Mouse (Mus musculus) heart, embryonic 12.5 days (tissue): ENCODE data around the gene 3110040M04Rik. TPM values are rescaled to one million over a fixed set of nuclear protein-coding genes. Genes with fewer than 3 reads are reported as not detected.

ENCODE experiments used
- polyA plus RNA-seq: library from polyadenylated mRNA; unstranded; fragments of >200 nt; fragmentation: Nextera tagmentation; extraction: Ambion mirVana; gene quantifications from 2 replicates; pipeline ENCODE4 v1.2.1, GENCODE M21; 2016

3110040M04Rik gene
- polyA plus RNA-seq, 1 experiment from 2014 or later, result 0.55 TPM

Other genes with a start within 250 kb of the 3110040M04Rik start
- 20.9 and 23.7 TPM in 2 replicates for gene Hmcn1, start 210.7 kb upstream of the 3110040M04Rik start, polyA plus RNA-seq
- 2.9 and 3.1 TPM in 2 replicates for gene Gm47985, start 21.6 kb upstream of the 3110040M04Rik start, polyA plus RNA-seq
- gene Gm8947, start 11.7 kb upstream of the 3110040M04Rik start, polyA plus RNA-seq, result 0.28 and 0.89 TPM in 2 replicates
- 0.45 and 0.49 TPM in 2 replicates for gene Gm47995, start 5.7 kb upstream of the 3110040M04Rik start, polyA plus RNA-seq
- 0.32 TPM in 1 of 2 replicates, not detected in the other for gene Gm47996, start 6.0 kb downstream of the 3110040M04Rik start, polyA plus RNA-seq
- gene Ivns1abp, start 140.4 kb downstream of the 3110040M04Rik start, polyA plus RNA-seq, result 297 and 319 TPM in 2 replicates
- gene Swt1, start 224.3 kb downstream of the 3110040M04Rik start, polyA plus RNA-seq, result 25.7 and 26.4 TPM in 2 replicates
- 43.7 and 48.2 TPM in 2 replicates for gene Trmt1l, start 224.4 kb downstream of the 3110040M04Rik start, polyA plus RNA-seq